Mouse (Mus musculus) G1E (cell line): ENCODE results near the gene Enpp1.

Experiments
- CTCF ChIP-seq: IDR thresholded peaks from 2 replicates; pipeline ENCODE4 v1.5.1; 2012; ENCODE audit warnings: low read depth, low read length, inconsistent platforms, mixed read lengths
- GATA1 ChIP-seq: IDR thresholded peaks from 2 replicates; pipeline ENCODE4 v1.6.1; 2012; ENCODE audit warnings: borderline replicate concordance, low read length, inconsistent platforms, mixed read lengths
- GATA2 ChIP-seq: IDR thresholded peaks from 2 replicates; pipeline ENCODE4 v1.6.1; 2012; ENCODE audit warnings: low read depth, low read length, inconsistent platforms, borderline replicate concordance

- TF ChIP-seq GATA1 (no peak), CTCF (no peak), GATA2 (no peak)
Measured at GRCm38 (mm10) chr10:24645169-24645568, 66.8 kb downstream of the Enpp1 start.
